Mouse (Mus musculus): ENCODE results near the gene Gm21983. TPM values are rescaled to one million over a fixed set of nuclear protein-coding genes. Genes with fewer than 3 reads are reported as not detected.

Gene Gm21983
- total RNA-seq, 1 experiment from 2014 or later: not detected

DNA sequence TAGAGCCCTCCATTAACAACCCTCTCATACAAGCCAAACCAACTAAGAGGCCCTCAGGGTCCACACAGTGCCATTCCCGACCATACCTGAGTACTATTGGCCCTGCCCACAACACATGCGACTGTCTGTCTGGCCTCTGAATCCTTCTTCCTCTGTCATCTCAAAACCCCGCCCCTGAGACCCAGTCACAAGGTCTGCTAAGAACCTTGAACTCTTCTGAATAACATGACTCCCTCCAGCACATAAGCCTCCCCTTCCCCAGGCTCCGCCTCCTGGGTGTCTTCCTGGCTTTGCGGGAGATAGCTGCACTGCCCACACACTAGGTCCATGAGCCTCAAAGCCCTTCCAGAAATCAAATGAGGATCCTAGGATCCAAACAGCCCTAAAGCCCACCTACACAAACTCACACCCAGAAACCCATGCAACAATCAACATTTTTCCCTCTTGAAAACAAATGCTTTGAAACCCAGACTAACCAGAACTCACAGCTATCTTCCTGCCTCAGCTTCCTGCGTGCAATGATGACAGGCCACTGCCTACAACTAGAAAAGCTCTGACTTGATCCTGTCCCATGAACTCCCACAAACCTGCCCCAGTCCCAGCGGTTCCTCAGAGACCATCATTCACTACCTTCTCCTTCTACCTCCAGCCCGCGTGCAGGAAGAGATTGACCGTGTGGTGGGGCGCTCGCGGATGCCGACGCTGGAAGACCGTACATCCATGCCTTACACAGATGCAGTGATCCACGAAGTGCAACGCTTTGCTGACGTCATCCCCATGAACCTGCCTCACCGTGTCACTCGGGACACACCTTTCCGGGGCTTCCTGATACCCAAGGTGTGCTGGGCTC is 50.1 kb downstream of the Gm21983 start:
- ATAC-seq (replicated peaks in 1 of 2; ENCODE audit: insufficient read depth in 1 of 2, low FRiP score in 2 of 2, low TSS enrichment in 1 of 2, low read depth in 1 of 2, poor library complexity in 2 of 2, severe bottlenecking in 2 of 2): no peak

- ATAC-seq (replicated peaks in 1 of 2; ENCODE audit: insufficient read depth in 1 of 2, low FRiP score in 2 of 2, low TSS enrichment in 1 of 2, low read depth in 1 of 2, poor library complexity in 2 of 2, severe bottlenecking in 2 of 2): no peak
Measured at GRCm38 (mm10) chr7:27129811-27130210, 51.1 kb downstream of the Gm21983 start.

GRCm38 (mm10) chr7:27128946-27129345 is 51.9 kb downstream of the Gm21983 start:
- ATAC-seq (replicated peaks in 1 of 2; ENCODE audit: insufficient read depth in 1 of 2, low FRiP score in 2 of 2, low TSS enrichment in 1 of 2, low read depth in 1 of 2, poor library complexity in 2 of 2, severe bottlenecking in 2 of 2): no peak

- ATAC-seq (replicated peaks in 1 of 2; ENCODE audit: insufficient read depth in 1 of 2, low FRiP score in 2 of 2, low TSS enrichment in 1 of 2, low read depth in 1 of 2, poor library complexity in 2 of 2, severe bottlenecking in 2 of 2): peak; percentile 86 to 89
Measured at GRCm38 (mm10) chr7:27128162-27128561, 52.7 kb downstream of the Gm21983 start.

DNA sequence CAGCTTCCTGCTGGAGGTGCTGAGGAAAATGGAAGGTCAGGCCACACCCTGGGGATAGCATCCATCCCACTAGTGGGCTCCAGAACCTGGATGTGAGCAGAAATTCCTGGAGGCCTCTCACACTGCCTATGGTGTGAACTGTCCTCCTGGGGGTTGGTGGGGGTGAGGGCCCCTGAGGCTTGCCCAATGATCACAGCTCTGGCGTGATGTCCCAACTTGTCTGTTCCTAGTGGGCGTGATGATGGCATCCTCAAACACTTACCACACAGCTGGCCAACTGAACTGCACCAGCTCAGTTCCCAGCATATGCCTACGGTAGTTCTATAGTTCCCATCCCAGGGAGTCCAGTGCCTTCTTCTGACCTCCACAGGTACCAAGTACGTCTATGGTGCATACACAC is 55.9 kb downstream of the Gm21983 start:
- 0 out of 4 replicates have a peak, but pooled peaks of 1 of the 2 experiments have one; percentile 21 for ATAC-seq (replicated peaks in 1 of 2; ENCODE audit: insufficient read depth in 1 of 2, low FRiP score in 2 of 2, low TSS enrichment in 1 of 2, low read depth in 1 of 2, poor library complexity in 2 of 2, severe bottlenecking in 2 of 2)

DNA sequence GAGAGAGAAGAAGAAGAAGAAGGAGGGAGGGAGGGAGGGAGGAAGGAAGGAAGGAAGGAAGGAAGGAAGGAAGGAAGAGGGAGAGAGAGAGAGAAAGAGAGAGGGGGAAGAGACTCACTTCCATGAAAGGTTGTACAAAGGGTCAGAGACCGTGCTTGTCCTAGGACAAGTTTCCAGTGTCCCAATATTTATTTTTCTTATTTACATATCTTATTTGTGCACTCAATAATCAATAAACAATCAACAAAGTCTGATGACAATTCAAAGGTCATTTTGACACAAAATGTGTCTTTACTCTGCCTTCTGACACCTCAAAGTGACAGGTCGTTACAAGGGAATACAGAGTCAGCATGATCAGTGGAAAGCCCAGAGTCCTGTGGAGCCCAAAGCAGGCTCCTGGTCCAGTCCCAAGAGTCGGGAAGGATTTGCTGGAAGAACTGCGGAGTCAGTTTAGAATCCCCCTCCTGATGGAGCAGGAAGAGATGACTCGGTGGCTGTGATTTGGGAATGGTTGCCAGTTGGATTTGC is 56.5 kb downstream of the Gm21983 start:
- ATAC-seq (replicated peaks in 1 of 2; ENCODE audit: insufficient read depth in 1 of 2, low FRiP score in 2 of 2, low TSS enrichment in 1 of 2, low read depth in 1 of 2, poor library complexity in 2 of 2, severe bottlenecking in 2 of 2): no peak

- no peak for ATAC-seq (replicated peaks in 1 of 2; ENCODE audit: insufficient read depth in 1 of 2, low FRiP score in 2 of 2, low TSS enrichment in 1 of 2, low read depth in 1 of 2, poor library complexity in 2 of 2, severe bottlenecking in 2 of 2)
Measured at GRCm38 (mm10) chr7:27119676-27120075, 61.2 kb downstream of the Gm21983 start, which contains the start of gene Cyp2f2. Gene Cyp2f2 (plus strand): TSS chr7:27119909.

Other genes with a start within 250 kb of the Gm21983 start
- not detected in 2 replicates for gene Cyp2a22, start 241.7 kb downstream of the Gm21983 start, total RNA-seq (2017)
- not detected in 2 replicates for gene Cyp2a12, start 152.0 kb downstream of the Gm21983 start, total RNA-seq (2017)
- gene Cyp2f2, start 61.2 kb downstream of the Gm21983 start, total RNA-seq (2017): not detected in 2 replicates
- not detected in 2 replicates for gene Cyp2t4, start 27.4 kb downstream of the Gm21983 start, total RNA-seq (2017)
- gene Egln2, start 14.3 kb downstream of the Gm21983 start, total RNA-seq (2017): 21.0 and 24.1 TPM in 2 replicates
- 15.4 and 21.1 TPM in 2 replicates for gene Rab4b, start 2.2 kb downstream of the Gm21983 start, total RNA-seq (2017)
- gene Mia, start 71 bp upstream of the Gm21983 start, total RNA-seq (2017): not detected in 2 replicates
- gene BC024978, start 14.7 kb upstream of the Gm21983 start, total RNA-seq (2017): 1.9 and 3.5 TPM in 2 replicates
- gene Snrpa, start 15.2 kb upstream of the Gm21983 start, total RNA-seq (2017): 77.9 and 95.9 TPM in 2 replicates
- gene Itpkc, start 47.6 kb upstream of the Gm21983 start, total RNA-seq (2017): 8.1 and 10.7 TPM in 2 replicates
- gene Coq8b, start 51.9 kb upstream of the Gm21983 start, total RNA-seq (2017): 9.4 and 13.8 TPM in 2 replicates
- gene Numbl, start 77.3 kb upstream of the Gm21983 start, total RNA-seq (2017): 1.6 and 2.4 TPM in 2 replicates
- 1.9 TPM in 1 of 2 replicates, not detected in the other for gene Ltbp4, start 156.6 kb upstream of the Gm21983 start, total RNA-seq (2017)
- gene Shkbp1, start 174.9 kb upstream of the Gm21983 start, total RNA-seq (2017): 15.8 and 22.4 TPM in 2 replicates
- not detected in 2 replicates for gene Gm20479, start 176.3 kb upstream of the Gm21983 start, total RNA-seq (2017)

Measured in hematopoietic stem cell, adult 5-6 weeks (primary cell).